Mouse (Mus musculus) intestine, embryonic 14.5 days (tissue): ENCODE data around the gene Matn3. TPM values are rescaled to one million over a fixed set of nuclear protein-coding genes. Genes with fewer than 3 reads are reported as not detected.

Experiments
- polyA plus RNA-seq: library from polyadenylated mRNA; unstranded; fragments of >200 nt; fragmentation: Nextera tagmentation; extraction: Ambion mirVana; gene quantifications from 2 replicates; pipeline ENCODE4 v1.2.1, GENCODE M21; 2014

The Matn3 gene
- polyA plus RNA-seq, 1 experiment from 2014 or later: 0.28 TPM

Other genes starting within 250 kb of the Matn3 start
- 93.8 and 96.9 TPM in 2 replicates for gene Sdc1, start 176.6 kb upstream of the Matn3 start, polyA plus RNA-seq
- 185 and 204 TPM in 2 replicates for gene Laptm4a, start 26.3 kb upstream of the Matn3 start, polyA plus RNA-seq
- 13.2 and 16.6 TPM in 2 replicates for gene Wdr35, start 26.0 kb downstream of the Matn3 start, polyA plus RNA-seq
- 25.3 and 25.6 TPM in 2 replicates for gene Ttc32, start 82.1 kb downstream of the Matn3 start, polyA plus RNA-seq